Mouse (Mus musculus): ENCODE data around the gene Tada2b.

DNA sequence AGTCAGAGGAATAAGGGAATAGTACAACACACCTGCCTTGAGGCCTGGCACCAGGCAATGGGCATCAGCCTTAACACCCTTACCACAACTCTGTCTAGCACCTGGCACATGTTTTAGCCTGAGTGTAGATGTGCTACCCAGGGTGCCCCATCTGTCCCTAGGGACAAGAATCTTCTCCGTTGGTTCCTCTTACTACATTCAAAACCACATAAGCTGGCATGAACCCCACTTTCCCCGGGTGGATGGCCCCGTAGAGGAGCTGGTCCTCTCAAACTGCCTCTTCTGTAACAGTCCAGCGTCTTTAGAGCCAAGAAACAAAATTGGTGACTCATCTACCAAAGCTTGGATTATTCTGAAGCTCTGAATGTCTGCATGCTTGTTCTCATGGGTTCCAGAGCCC, 3.7 kb downstream of the Tada2b start:
- TF ChIP-seq GATA2 (IDR thresholded peaks at IDR 0.05; ENCODE audit: borderline replicate concordance, low read depth, low read length) (no peak), CTCF (IDR thresholded peaks at IDR 0.05; ENCODE audit: low read depth, low read length) (no peak), GATA1 (IDR thresholded peaks at IDR 0.05; ENCODE audit: borderline replicate concordance, low read length) (no peak), POLR2AphosphoS5 (IDR thresholded peaks at IDR 0.05; ENCODE audit: insufficient replicate concordance, low read depth, low read length) (no peak), TAL1 (conservative IDR thresholded peaks at IDR 0.05; ENCODE audit: low read depth, low read length) (no peak)
